Mouse (Mus musculus) midbrain, embryonic 11.5 days (tissue): ENCODE results near the gene Nckap5. TPM values are rescaled to one million over a fixed set of nuclear protein-coding genes. Genes with fewer than 3 reads are reported as not detected.

Source experiments
- ATAC-seq: fragments of 200-750 bp; cut with Nextera tagmentation; 2 replicates; pipeline ENCODE4 v1.8.0; 2017; ENCODE audit warnings: moderate TSS enrichment, moderate library complexity; ENCODE audit not compliant: low FRiP score
- DNase-seq: peaks from one replicate; pipeline ENCODE4 v3.0.0; 2015; ENCODE audit warnings: low spot score; ENCODE audit errors: missing footprints
- H3K27ac ChIP-seq: fragments of 300-500 bp; sonication (generic); 2 replicates; pipeline ENCODE4 v1.5.1; 2014; ENCODE audit warnings: low read depth, low read length
- H3K27me3 ChIP-seq: fragments of 300-500 bp; sonication (generic); 2 replicates; pipeline ENCODE4 v1.6.1; 2014; ENCODE audit warnings: mild to moderate bottlenecking, low read length, moderate library complexity, mixed read lengths; ENCODE audit not compliant: control insufficient read depth, insufficient read depth
- H3K36me3 ChIP-seq: fragments of 300-500 bp; sonication (generic); 2 replicates; pipeline ENCODE4 v1.6.1; 2014; ENCODE audit warnings: mild to moderate bottlenecking, low read length, moderate library complexity, mixed read lengths; ENCODE audit not compliant: control insufficient read depth, insufficient read depth
- H3K4me1 ChIP-seq: fragments of 300-500 bp; sonication (generic); 2 replicates; pipeline ENCODE4 v1.6.1; 2014; ENCODE audit warnings: low read length; ENCODE audit not compliant: control insufficient read depth, insufficient read depth
- H3K4me2 ChIP-seq: fragments of 300-500 bp; sonication (generic); 2 replicates; pipeline ENCODE4 v1.6.1; 2014; ENCODE audit warnings: mild to moderate bottlenecking, moderate library complexity
- H3K4me3 ChIP-seq: fragments of 300-500 bp; sonication (generic); 2 replicates; pipeline ENCODE4 v1.5.1; 2014; ENCODE audit warnings: low read depth, low read length
- H3K9ac ChIP-seq: fragments of 300-500 bp; sonication (generic); 2 replicates; pipeline ENCODE4 v1.6.1; 2014; ENCODE audit warnings: low read length
- H3K9me3 ChIP-seq: fragments of 300-500 bp; sonication (generic); 2 replicates; pipeline ENCODE4 v1.6.1; 2016; ENCODE audit warnings: low read length; ENCODE audit not compliant: control insufficient read depth
- WGBS: fragments of 180-500 bp; shearing (Covaris S2); extraction: QIAGEN DNeasy Blood & Tissue Kit; methylation state at CpG from one replicate; pipeline ENCODE4 v1.1.7; 2014; 5-methylcytosine and 5-hydroxymethylcytosine counted together
- polyA plus RNA-seq: library from polyadenylated mRNA; unstranded; fragments of >200 nt; fragmentation: Nextera tagmentation; extraction: Ambion mirVana; gene quantifications from 2 replicates; pipeline ENCODE4 v1.2.1, GENCODE M21; 2014

Gene Nckap5
- polyA plus RNA-seq, 1 experiment from 2014 or later: 20.4 TPM

- Histone ChIP-seq H3K27me3 (no peaks in the 10 kb centered on the region), H3K4me2 (no peak overlapping the region), H3K9me3 (no peaks in the 10 kb centered on the region), H3K27ac (no peak overlapping the region), H3K4me1 (no peaks in the 10 kb centered on the region), H3K36me3 (no peaks in the 10 kb centered on the region), H3K4me3 (no peak overlapping the region), H3K9ac (no peak overlapping the region)
- ATAC-seq: no peak
- no peak for DNase-seq
- 95% methylated on average over 1 of the region's 1 CpGs for WGBS
Observed at GRCm38 (mm10) chr1:126442723-126443122, 387.9 kb downstream of the Nckap5 start.

GRCm38 (mm10) chr1:126438000-126438572 is 392.5 kb downstream of the Nckap5 start:
- no peaks in the 10 kb centered on the region for H3K27me3 ChIP-seq
- no peaks in the 10 kb centered on the region for H3K4me1 ChIP-seq
- WGBS: 81% methylated on average over 6 of the region's 6 CpGs
- H3K4me2 ChIP-seq: no peak overlapping the region
- no peak overlapping the region for H3K9ac ChIP-seq
- ATAC-seq (no peak), DNase-seq (no peak)
- H3K4me3 ChIP-seq: no peak overlapping the region
- H3K9me3 ChIP-seq: no peaks in the 10 kb centered on the region
- H3K27ac ChIP-seq: no peak overlapping the region
- H3K36me3 ChIP-seq: no peaks in the 10 kb centered on the region

- ATAC-seq (no peak), DNase-seq (no peak)
- Histone ChIP-seq H3K9ac (no peak overlapping the region), H3K4me1 (no peaks in the 10 kb centered on the region), H3K4me3 (no peak overlapping the region), H3K27me3 (no peaks in the 10 kb centered on the region), H3K9me3 (no peaks in the 10 kb centered on the region), H3K4me2 (no peak overlapping the region), H3K36me3 (no peaks in the 10 kb centered on the region), H3K27ac (no peak overlapping the region)
- 69% methylated on average over 9 of the region's 9 CpGs for WGBS
Observed at GRCm38 (mm10) chr1:126436937-126437667, 393.5 kb downstream of the Nckap5 start.

- H3K9me3 ChIP-seq: no peaks in the 10 kb centered on the region
- no peaks in the 10 kb centered on the region for H3K4me1 ChIP-seq
- no peaks in the 10 kb centered on the region for H3K27me3 ChIP-seq
- no peak overlapping the region for H3K27ac ChIP-seq
- no peak overlapping the region for H3K9ac ChIP-seq
- no peak overlapping the region for H3K4me2 ChIP-seq
- 90% methylated on average over 4 of the region's 4 CpGs for WGBS
- no peak overlapping the region for H3K4me3 ChIP-seq
- H3K36me3 ChIP-seq: no peaks in the 10 kb centered on the region
- DNase-seq (no peak), ATAC-seq (no peak)
Observed at GRCm38 (mm10) chr1:126432285-126432684, 398.3 kb downstream of the Nckap5 start.

- Histone ChIP-seq H3K36me3 (no peaks in the 10 kb centered on the region), H3K4me3 (no peak overlapping the region), H3K9me3 (no peaks in the 10 kb centered on the region), H3K4me1 (no peaks in the 10 kb centered on the region), H3K27me3 (no peaks in the 10 kb centered on the region), H3K9ac (no peak overlapping the region), H3K4me2 (no peak overlapping the region), H3K27ac (no peak overlapping the region)
- WGBS: 59% methylated on average over 5 of the region's 5 CpGs
- DNase-seq: peak; percentile 93
- peak; percentile 61; the same call in 1 of the 2 replicates for ATAC-seq
Observed at GRCm38 (mm10) chr1:126431594-126431993, 399.0 kb downstream of the Nckap5 start.

- no peak overlapping the region for H3K4me2 ChIP-seq
- no peaks in the 10 kb centered on the region for H3K4me1 ChIP-seq
- ATAC-seq (no peak), DNase-seq (no peak)
- no peaks in the 10 kb centered on the region for H3K9me3 ChIP-seq
- H3K4me3 ChIP-seq: no peak overlapping the region
- no peak overlapping the region for H3K9ac ChIP-seq
- H3K27me3 ChIP-seq: no peaks in the 10 kb centered on the region
- 87% methylated on average over 5 of the region's 5 CpGs for WGBS
- H3K27ac ChIP-seq: no peak overlapping the region
- no peaks in the 10 kb centered on the region for H3K36me3 ChIP-seq
Observed at GRCm38 (mm10) chr1:126411426-126411825, 419.2 kb downstream of the Nckap5 start.

GRCm38 (mm10) chr1:126407886-126408285 is 422.7 kb downstream of the Nckap5 start:
- Histone ChIP-seq H3K27me3 (no peaks in the 10 kb centered on the region), H3K9ac (no peak overlapping the region), H3K4me1 (no peaks in the 10 kb centered on the region), H3K27ac (no peak overlapping the region), H3K36me3 (no peaks in the 10 kb centered on the region), H3K4me2 (no peak overlapping the region), H3K9me3 (no peaks in the 10 kb centered on the region), H3K4me3 (no peak overlapping the region)
- 22% methylated on average over 4 of the region's 4 CpGs for WGBS
- ATAC-seq: no peak
- peak; percentile 90 for DNase-seq

GRCm38 (mm10) chr1:126405543-126405942 is 425.1 kb downstream of the Nckap5 start:
- H3K9me3 ChIP-seq: no peaks in the 10 kb centered on the region
- H3K27ac ChIP-seq: no peak overlapping the region
- no peak overlapping the region for H3K9ac ChIP-seq
- ATAC-seq: no peak
- H3K36me3 ChIP-seq: no peaks in the 10 kb centered on the region
- no peaks in the 10 kb centered on the region for H3K4me1 ChIP-seq
- no peak overlapping the region for H3K4me3 ChIP-seq
- no peaks in the 10 kb centered on the region for H3K27me3 ChIP-seq
- H3K4me2 ChIP-seq: no peak overlapping the region
- 80% methylated on average over 2 of the region's 2 CpGs for WGBS
- no peak for DNase-seq

- Histone ChIP-seq H3K9me3 (no peaks in the 10 kb centered on the region), H3K9ac (no peak overlapping the region), H3K4me2 (no peak overlapping the region), H3K36me3 (no peaks in the 10 kb centered on the region), H3K27me3 (no peaks in the 10 kb centered on the region), H3K4me3 (no peak overlapping the region), H3K27ac (no peak overlapping the region), H3K4me1 (no peaks in the 10 kb centered on the region)
- ATAC-seq (no peak), DNase-seq (no peak)
Observed at GRCm38 (mm10) chr1:126403970-126404369, 426.6 kb downstream of the Nckap5 start.
